Mouse (Mus musculus) forebrain, embryonic 16.5 days (tissue): ENCODE data around the gene Snx10. TPM values are rescaled to one million over a fixed set of nuclear protein-coding genes. Genes with fewer than 3 reads are reported as not detected.
"Not testable (repeated sequence)": the region's sequence is repeated elsewhere in the genome, so short reads cannot be mapped to it uniquely, and the experiment has no call there.

Experiments used
- ATAC-seq: fragments of 200-750 bp; cut with Nextera tagmentation; 2 replicates; pipeline ENCODE4 v1.8.0; 2017; ENCODE audit warnings: mild to moderate bottlenecking, moderate library complexity
- H3K27ac ChIP-seq: fragments of 300-500 bp; sonication (generic); 2 replicates; pipeline ENCODE4 v1.5.1; 2014; ENCODE audit warnings: low read length, control low read depth
- H3K27me3 ChIP-seq: fragments of 300-500 bp; sonication (generic); replicated peaks from 2 replicates; pipeline ENCODE4 v1.6.1; 2014; ENCODE audit warnings: low read length; ENCODE audit not compliant: control insufficient read depth, insufficient read depth
- H3K36me3 ChIP-seq: fragments of 300-500 bp; sonication (generic); 2 replicates; pipeline ENCODE4 v1.6.1; 2014; ENCODE audit not compliant: control insufficient read depth, insufficient read depth
- H3K4me1 ChIP-seq: fragments of 300-500 bp; sonication (generic); replicated peaks from 2 replicates; pipeline ENCODE4 v1.6.1; 2014; ENCODE audit warnings: low read length; ENCODE audit not compliant: control insufficient read depth, insufficient read depth
- H3K4me2 ChIP-seq: fragments of 300-500 bp; sonication (generic); 2 replicates; pipeline ENCODE4 v1.6.1; 2014; ENCODE audit warnings: mild to moderate bottlenecking, low read length, control low read depth
- H3K4me3 ChIP-seq: fragments of 300-500 bp; sonication (generic); replicated peaks from 2 replicates; pipeline ENCODE4 v1.5.1; 2014; ENCODE audit warnings: mild to moderate bottlenecking, low read length, control low read depth
- H3K9ac ChIP-seq: fragments of 300-500 bp; sonication (generic); replicated peaks from 2 replicates; pipeline ENCODE4 v1.6.1; 2014; ENCODE audit warnings: low read depth, low read length, control low read depth
- H3K9me3 ChIP-seq: fragments of 300-500 bp; sonication (generic); 2 replicates; pipeline ENCODE4 v1.6.1; 2016; ENCODE audit warnings: low read length; ENCODE audit not compliant: control insufficient read depth
- WGBS: fragments of 180-500 bp; shearing (Covaris S2); extraction: QIAGEN DNeasy Blood & Tissue Kit; methylation state at CpG from one replicate; pipeline ENCODE4 v1.1.7; 2014; 5-methylcytosine and 5-hydroxymethylcytosine counted together
- polyA plus RNA-seq: library from polyadenylated mRNA; unstranded; fragments of >200 nt; fragmentation: Nextera tagmentation; extraction: Ambion mirVana; gene quantifications from 2 replicates; pipeline ENCODE4 v1.2.1, GENCODE M21; 2015

The Snx10 gene
- 61.6 and 70.5 TPM in 2 replicates for polyA plus RNA-seq

GRCm38 (mm10) chr6:51523807-51524320, at the start of gene Snx10:
Gene Snx10, plus strand, starts transcription at chr6:51523901.
- no peaks in the 10 kb centered on the region for H3K27me3 ChIP-seq
- H3K9ac ChIP-seq = peak within 1 kb of the TSS; percentile 57
- no peaks in the 10 kb centered on the region for H3K9me3 ChIP-seq
- no peaks in the 10 kb centered on the region for H3K36me3 ChIP-seq
- H3K4me3 ChIP-seq = peak within 1 kb of the TSS; percentile 58
- H3K4me1 ChIP-seq = peaks cover 10% of the 10 kb centered on the region
- peak within 1 kb of the TSS; percentile 69 for H3K4me2 ChIP-seq
- peak within 1 kb of the TSS; percentile 43 for H3K27ac ChIP-seq
- 0% methylated on average over 43 of the region's 47 CpGs for WGBS
- peak; percentile 67 for ATAC-seq

- Histone ChIP-seq H3K4me3 (no peak overlapping the region), H3K27me3 (no peaks in the 10 kb centered on the region), H3K4me2 (no peak overlapping the region), H3K4me1 (peaks cover 6% of the 10 kb centered on the region), H3K9me3 (no peaks in the 10 kb centered on the region), H3K9ac (no peak overlapping the region), H3K27ac (no peak overlapping the region), H3K36me3 (peaks cover 52% of the 10 kb centered on the region)
- 96% methylated on average over 4 of the region's 4 CpGs for WGBS
- no peak for ATAC-seq
Observed at GRCm38 (mm10) chr6:51479136-51479731, 44.5 kb upstream of the Snx10 start.

GRCm38 (mm10) chr6:51481548-51481947, 42.2 kb upstream of the Snx10 start:
- Histone ChIP-seq H3K36me3 (peaks cover 46% of the 10 kb centered on the region), H3K4me2 (no peak overlapping the region), H3K4me1 (0 out of 2 replicates have a peak, but pooled peaks cover 2% of the 10 kb centered on the region), H3K4me3 (no peak overlapping the region), H3K27me3 (no peaks in the 10 kb centered on the region), H3K9ac (no peak overlapping the region), H3K27ac (no peak overlapping the region), H3K9me3 (no peaks in the 10 kb centered on the region)
- ATAC-seq = no peak
- WGBS = 91% methylated on average over 8 of the region's 8 CpGs

GRCm38 (mm10) chr6:51483861-51484260, 39.8 kb upstream of the Snx10 start:
- Histone ChIP-seq H3K4me2 (no peak overlapping the region), H3K27ac (no peak overlapping the region), H3K9ac (no peak overlapping the region), H3K27me3 (no peaks in the 10 kb centered on the region), H3K4me3 (no peak overlapping the region), H3K9me3 (no peaks in the 10 kb centered on the region), H3K36me3 (peaks cover 36% of the 10 kb centered on the region), H3K4me1 (0 out of 2 replicates have a peak, but pooled peaks cover 2% of the 10 kb centered on the region)
- ATAC-seq = no peak
- WGBS = 100% methylated on average over 3 of the region's 3 CpGs

- H3K9me3 ChIP-seq, H3K27me3 ChIP-seq, H3K9ac ChIP-seq, H3K4me3 ChIP-seq, H3K4me2 ChIP-seq, H3K4me1 ChIP-seq, ATAC-seq, H3K27ac ChIP-seq: not testable (repeated sequence)
- H3K36me3 ChIP-seq = peaks cover 29% of the 10 kb centered on the region
- WGBS = 89% methylated on average over 8 of the region's 8 CpGs
Observed at GRCm38 (mm10) chr6:51484556-51484955, 39.1 kb upstream of the Snx10 start.

- Histone ChIP-seq H3K27ac (no peak overlapping the region), H3K36me3 (peaks cover 19% of the 10 kb centered on the region), H3K4me3 (no peak overlapping the region), H3K4me2 (no peak overlapping the region), H3K27me3 (no peaks in the 10 kb centered on the region), H3K4me1 (0 out of 2 replicates have a peak, but pooled peaks cover 2% of the 10 kb centered on the region), H3K9ac (no peak overlapping the region), H3K9me3 (no peaks in the 10 kb centered on the region)
- WGBS = 68% methylated on average over 2 of the region's 2 CpGs
- ATAC-seq = no peak
Observed at GRCm38 (mm10) chr6:51485646-51486045, 38.1 kb upstream of the Snx10 start.

GRCm38 (mm10) chr6:51486076-51486710, 37.5 kb upstream of the Snx10 start:
- peaks cover 15% of the 10 kb centered on the region for H3K36me3 ChIP-seq
- H3K4me3 ChIP-seq = no peak overlapping the region
- H3K9ac ChIP-seq = no peak overlapping the region
- 74% methylated on average over 7 of the region's 7 CpGs for WGBS
- no peaks in the 10 kb centered on the region for H3K4me1 ChIP-seq
- H3K4me2 ChIP-seq = no peak overlapping the region
- no peaks in the 10 kb centered on the region for H3K27me3 ChIP-seq
- ATAC-seq = no peak
- H3K9me3 ChIP-seq = no peaks in the 10 kb centered on the region
- H3K27ac ChIP-seq = no peak overlapping the region

GRCm38 (mm10) chr6:51486731-51487130, 37.0 kb upstream of the Snx10 start:
- H3K4me3 ChIP-seq = no peak overlapping the region
- no peaks in the 10 kb centered on the region for H3K9me3 ChIP-seq
- H3K4me1 ChIP-seq = no peaks in the 10 kb centered on the region
- no peak overlapping the region for H3K27ac ChIP-seq
- no peak for ATAC-seq
- peaks cover 10% of the 10 kb centered on the region for H3K36me3 ChIP-seq
- H3K4me2 ChIP-seq = no peak overlapping the region
- no peaks in the 10 kb centered on the region for H3K27me3 ChIP-seq
- H3K9ac ChIP-seq = no peak overlapping the region
- WGBS = 95% methylated on average over 5 of the region's 5 CpGs

- no peak overlapping the region for H3K27ac ChIP-seq
- H3K9me3 ChIP-seq = no peaks in the 10 kb centered on the region
- no peak overlapping the region for H3K9ac ChIP-seq
- no peaks in the 10 kb centered on the region for H3K27me3 ChIP-seq
- no peak overlapping the region for H3K4me2 ChIP-seq
- no peaks in the 10 kb centered on the region for H3K36me3 ChIP-seq
- H3K4me1 ChIP-seq = no peaks in the 10 kb centered on the region
- WGBS = 61% methylated on average over 2 of the region's 2 CpGs
- no peak for ATAC-seq
- H3K4me3 ChIP-seq = no peak overlapping the region
Observed at GRCm38 (mm10) chr6:51489787-51490186, 33.9 kb upstream of the Snx10 start.
